Mouse (Mus musculus) granulocyte monocyte progenitor cell, adult 5-6 weeks (primary cell): ENCODE data around the gene Olfr1333. TPM values are rescaled to one million over a fixed set of nuclear protein-coding genes. Genes with fewer than 3 reads are reported as not detected.
"Not testable (repeated sequence)": the region's sequence is repeated elsewhere in the genome, so short reads cannot be mapped to it uniquely, and the experiment has no call there.

Experiments used
- ATAC-seq: replicated peaks from 2 replicates; pipeline ENCODE4 v1.8.0; 2016; ENCODE audit warnings: mild to moderate bottlenecking, moderate TSS enrichment, inconsistent platforms; ENCODE audit not compliant: poor library complexity, severe bottlenecking
- total RNA-seq, 2 experiments: library from RNA; stranded (forward) in 1 of 2; stranded (reverse) in 1 of 2; fragments of 200-712, 200-1000 nt in 1 of 2; fragments of >200 nt in 1 of 2; fragmentation: Nextera tagmentation in 1 of 2; gene quantifications; 2 replicates each; pipeline ENCODE4 v1.2.3; 2014 to 2017

Olfr1333 gene
- not detected in 2 replicates for total RNA-seq (2014; fragmentation: Nextera tagmentation)
- not detected in 2 replicates for total RNA-seq (2017)

DNA sequence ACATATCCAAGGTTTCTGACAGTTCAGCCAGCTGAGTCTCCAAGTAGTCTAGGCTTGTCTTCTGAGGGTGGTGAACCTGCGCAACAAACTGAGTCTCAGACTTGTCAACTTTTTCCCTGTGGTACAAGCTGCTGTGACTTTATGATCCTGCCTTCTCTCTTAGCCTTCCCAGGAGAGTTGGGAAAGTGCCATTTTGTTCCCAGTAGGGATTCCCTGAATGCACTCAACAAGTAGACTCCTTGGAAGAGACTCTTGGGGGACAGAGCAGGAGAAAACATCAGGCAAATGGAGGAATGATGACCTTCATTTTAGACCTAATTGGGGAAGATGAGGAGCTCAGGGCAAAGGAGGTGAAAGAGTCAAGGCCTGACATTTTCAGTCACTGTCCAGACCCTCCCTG lies at the start of gene Olfr1333:
Gene Olfr1333 (minus strand): TSS at position 101 of the 400 bp plus-strand sequence.
- no peak for ATAC-seq

DNA sequence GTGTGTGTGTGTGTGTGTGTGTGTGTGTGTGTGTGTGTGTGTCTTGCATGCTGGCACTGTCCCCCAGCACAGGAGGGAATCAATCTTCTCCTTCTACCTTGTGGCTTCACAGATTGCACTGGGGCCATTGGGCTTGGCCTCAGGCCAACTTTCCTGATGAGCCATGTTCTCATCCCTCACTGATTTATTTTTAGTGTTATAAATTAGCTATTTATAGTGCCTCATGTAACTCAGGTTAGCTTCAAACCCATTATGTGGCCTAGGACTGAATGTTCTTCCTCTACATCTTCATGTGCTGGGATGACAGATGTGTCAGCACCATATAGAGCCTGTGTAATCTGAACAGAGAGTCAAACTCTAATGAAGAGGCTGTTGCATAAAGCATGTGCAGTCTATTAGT lies 31.5 kb upstream of the Olfr1333 start:
- no peak for ATAC-seq

- ATAC-seq: no peak
These were observed 28.3 kb upstream of the Olfr1333 start, which contains the start of gene Olfr1331 for GRCm38 (mm10) chr4:118864349-118864748. TSS of gene Olfr1331 (plus strand) at chr4:118864649.

GRCm38 (mm10) chr4:118862704-118863103 lies 26.6 kb upstream of the Olfr1333 start:
- no peak for ATAC-seq

GRCm38 (mm10) chr4:118861791-118862190 lies 25.7 kb upstream of the Olfr1333 start:
- ATAC-seq: no peak

DNA sequence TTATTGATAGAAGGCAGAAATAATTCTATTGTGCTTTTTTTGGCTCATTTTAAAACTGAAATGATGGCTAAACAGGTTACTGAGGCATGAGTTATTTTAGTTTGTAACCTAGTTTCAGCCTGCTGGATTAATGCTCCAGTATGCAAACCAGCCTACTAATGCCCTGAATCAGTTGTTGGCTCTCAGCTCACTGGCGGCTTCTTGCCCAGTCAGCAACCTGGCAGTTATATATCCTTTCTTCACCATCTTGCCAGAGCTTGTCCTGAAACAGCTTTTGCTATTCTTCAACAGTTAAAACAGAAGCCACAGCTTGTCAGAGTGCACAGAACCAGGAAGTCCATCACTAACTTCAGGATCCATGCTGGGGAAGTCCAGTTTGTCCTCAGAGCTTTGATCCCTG lies 17.2 kb downstream of the Olfr1333 start:
- ATAC-seq: no peak

- no peak for ATAC-seq
These were observed 26.2 kb downstream of the Olfr1333 start, which contains the start of gene Olfr1335 for GRCm38 (mm10) chr4:118809844-118810243. TSS of gene Olfr1335 (minus strand) at chr4:118809944.

GRCm38 (mm10) chr4:118792796-118793195 lies 43.3 kb downstream of the Olfr1333 start:
- not testable (repeated sequence) for ATAC-seq

GRCm38 (mm10) chr4:118782486-118782885 lies 53.6 kb downstream of the Olfr1333 start, which contains the start of gene Olfr1337:
TSS of gene Olfr1337 (minus strand) at chr4:118782586.
- no peak for ATAC-seq

Other genes with a start within 250 kb of the Olfr1333 start
- gene Cfap57, start 215.5 kb downstream of the Olfr1333 start, total RNA-seq (2014; fragmentation: Nextera tagmentation): 1.2 and 1.3 TPM in 2 replicates
- gene Cfap57, start 215.5 kb downstream of the Olfr1333 start, total RNA-seq (2017): 2.8 and 3.9 TPM in 2 replicates
- gene Ebna1bp2, start 215.5 kb downstream of the Olfr1333 start, total RNA-seq (2014; fragmentation: Nextera tagmentation): 100 and 111 TPM in 2 replicates
- 158 and 165 TPM in 2 replicates for gene Ebna1bp2, start 215.5 kb downstream of the Olfr1333 start, total RNA-seq (2017)
- gene Olfr62, start 177.3 kb downstream of the Olfr1333 start, total RNA-seq (2014; fragmentation: Nextera tagmentation): not detected in 2 replicates
- gene Olfr62, start 177.3 kb downstream of the Olfr1333 start, total RNA-seq (2017): not detected in 2 replicates
- not detected in 2 replicates for gene Olfr1342, start 143.5 kb downstream of the Olfr1333 start, total RNA-seq (2014; fragmentation: Nextera tagmentation)
- gene Olfr1342, start 143.5 kb downstream of the Olfr1333 start, total RNA-seq (2017): not detected in 2 replicates
- gene Olfr1341, start 132.8 kb downstream of the Olfr1333 start, total RNA-seq (2014; fragmentation: Nextera tagmentation): not detected in 2 replicates
- gene Olfr1341, start 132.8 kb downstream of the Olfr1333 start, total RNA-seq (2017): not detected in 2 replicates
- gene Olfr1340, start 116.1 kb downstream of the Olfr1333 start, total RNA-seq (2014; fragmentation: Nextera tagmentation): not detected in 2 replicates
- not detected in 2 replicates for gene Olfr1340, start 116.1 kb downstream of the Olfr1333 start, total RNA-seq (2017)
- not detected in 2 replicates for gene Olfr1339, start 104.1 kb downstream of the Olfr1333 start, total RNA-seq (2014; fragmentation: Nextera tagmentation)
- gene Olfr1339, start 104.1 kb downstream of the Olfr1333 start, total RNA-seq (2017): not detected in 2 replicates
- gene Olfr1338, start 77.5 kb downstream of the Olfr1333 start, total RNA-seq (2014; fragmentation: Nextera tagmentation): not detected in 2 replicates
- not detected in 2 replicates for gene Olfr1338, start 77.5 kb downstream of the Olfr1333 start, total RNA-seq (2017)
- gene Olfr1337, start 53.7 kb downstream of the Olfr1333 start, total RNA-seq (2014; fragmentation: Nextera tagmentation): not detected in 2 replicates
- gene Olfr1337, start 53.7 kb downstream of the Olfr1333 start, total RNA-seq (2017): not detected in 2 replicates
- not detected in 2 replicates for gene Olfr1335, start 26.3 kb downstream of the Olfr1333 start, total RNA-seq (2014; fragmentation: Nextera tagmentation)
- gene Olfr1335, start 26.3 kb downstream of the Olfr1333 start, total RNA-seq (2017): not detected in 2 replicates
- gene Olfr1331, start 28.4 kb upstream of the Olfr1333 start, total RNA-seq (2014; fragmentation: Nextera tagmentation): not detected in 2 replicates
- not detected in 2 replicates for gene Olfr1331, start 28.4 kb upstream of the Olfr1333 start, total RNA-seq (2017)
- gene Olfr1330, start 52.3 kb upstream of the Olfr1333 start, total RNA-seq (2014; fragmentation: Nextera tagmentation): not detected in 2 replicates
- not detected in 2 replicates for gene Olfr1330, start 52.3 kb upstream of the Olfr1333 start, total RNA-seq (2017)
- gene Olfr1329, start 81.2 kb upstream of the Olfr1333 start, total RNA-seq (2014; fragmentation: Nextera tagmentation): not detected in 2 replicates
- not detected in 2 replicates for gene Olfr1329, start 81.2 kb upstream of the Olfr1333 start, total RNA-seq (2017)
- gene Olfr1328, start 102.3 kb upstream of the Olfr1333 start, total RNA-seq (2014; fragmentation: Nextera tagmentation): not detected in 2 replicates
- gene Olfr1328, start 102.3 kb upstream of the Olfr1333 start, total RNA-seq (2017): not detected in 2 replicates
- gene Lao1, start 125.3 kb upstream of the Olfr1333 start, total RNA-seq (2014; fragmentation: Nextera tagmentation): not detected in 2 replicates
- not detected in 2 replicates for gene Lao1, start 125.3 kb upstream of the Olfr1333 start, total RNA-seq (2017)